Mouse (Mus musculus) lung, postnatal 10 days (tissue): ENCODE results near the gene Erbb2.
A peak's percentile ranks its signal among the peaks of the same experiment; 100 is the strongest.

ENCODE experiments used
- DNase-seq: peaks from one replicate; pipeline ENCODE4 v3.0.0; 2021

Gene Erbb2

DNA sequence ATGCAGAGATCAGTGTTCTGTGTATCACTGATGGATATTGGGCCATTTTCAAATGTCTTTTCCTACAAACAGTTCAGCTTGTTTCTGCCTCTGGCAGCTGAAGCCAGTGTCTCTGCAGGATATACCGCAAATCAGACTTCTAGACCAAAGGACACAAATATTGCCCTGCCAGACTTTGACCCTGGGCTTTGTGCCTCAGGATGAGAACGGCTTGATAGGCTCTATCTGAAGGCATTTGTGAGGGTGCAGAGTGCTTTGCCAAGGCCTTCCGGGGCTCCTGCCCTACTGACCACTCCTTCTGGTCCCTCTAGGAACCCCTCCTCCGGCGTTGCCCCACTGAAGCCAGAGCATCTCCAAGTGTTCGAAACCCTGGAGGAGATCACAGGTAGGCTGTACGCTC, 14.3 kb downstream of the Erbb2 start:
- DNase-seq: no peak

DNA sequence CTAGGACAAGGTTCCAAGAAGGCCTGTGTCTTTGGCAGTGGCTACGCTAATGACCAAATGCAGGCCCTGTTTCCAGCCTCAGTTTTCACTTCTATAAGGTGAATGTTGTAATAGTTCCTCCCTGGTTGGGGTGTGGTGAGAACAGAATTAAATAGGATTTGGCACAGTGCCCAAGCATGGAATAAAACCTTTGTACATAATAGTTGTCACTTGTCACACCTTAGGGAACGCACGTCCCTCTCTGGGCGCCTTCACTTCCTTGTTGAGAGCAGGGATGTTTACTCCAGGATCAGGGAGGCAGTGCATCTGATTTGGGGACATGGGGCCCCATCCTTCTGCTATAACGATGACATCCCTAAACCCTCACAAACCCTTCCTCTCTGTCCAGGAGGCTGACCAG, 16.2 kb downstream of the Erbb2 start:
- no peak for DNase-seq

DNA sequence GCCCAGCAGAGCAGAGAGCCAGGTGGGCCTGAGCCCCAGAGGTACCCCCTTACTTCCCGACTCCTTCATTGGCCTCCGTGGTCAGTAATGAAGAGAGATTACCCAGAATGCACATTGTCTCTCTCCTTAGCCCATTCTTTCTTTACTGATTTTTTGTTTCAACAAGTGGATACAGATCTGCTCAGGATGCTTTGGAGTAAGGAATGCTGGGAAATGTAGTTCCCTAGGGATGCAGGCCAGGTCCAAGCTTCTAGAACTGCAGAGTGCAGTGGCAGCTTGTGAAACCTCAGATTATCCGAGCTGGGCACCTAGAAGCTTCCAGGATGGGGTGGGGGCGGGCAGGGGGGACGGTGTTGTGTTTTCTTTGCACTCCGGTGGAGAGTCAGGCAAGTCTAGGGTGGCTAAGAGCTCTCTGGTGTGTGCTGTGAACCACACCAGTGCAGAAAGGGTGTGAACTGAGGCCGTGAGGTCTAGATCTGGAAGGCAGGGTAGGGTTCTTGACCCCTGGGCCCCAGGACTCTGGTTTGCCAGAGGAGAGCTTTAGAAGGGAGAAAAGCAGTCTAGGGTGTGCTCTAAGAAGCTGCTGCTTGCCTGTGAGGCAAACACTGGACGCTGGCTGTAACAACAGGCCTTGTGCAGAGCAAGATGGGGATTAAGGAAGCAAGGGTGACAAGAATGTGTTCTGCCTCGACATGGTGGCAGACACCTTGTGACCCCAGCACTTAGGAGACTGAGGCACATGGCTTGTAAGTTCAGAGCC, 19.7 kb downstream of the Erbb2 start:
- no peak for DNase-seq

DNA sequence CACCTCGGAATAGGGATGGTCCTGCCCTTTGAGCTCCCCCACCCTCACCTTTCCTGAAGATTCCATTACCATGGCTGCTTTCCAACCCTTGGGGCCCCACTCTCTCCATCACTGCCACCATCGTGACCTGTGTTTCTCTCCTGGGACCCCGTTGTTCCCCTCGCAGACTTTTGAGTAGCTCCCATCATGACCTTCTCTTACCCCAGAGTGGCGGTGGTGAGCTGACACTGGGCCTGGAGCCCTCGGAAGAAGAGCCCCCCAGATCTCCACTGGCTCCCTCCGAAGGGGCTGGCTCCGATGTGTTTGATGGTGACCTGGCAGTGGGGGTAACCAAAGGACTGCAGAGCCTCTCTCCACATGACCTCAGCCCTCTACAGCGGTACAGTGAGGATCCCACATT, 23.5 kb downstream of the Erbb2 start:
- no peak for DNase-seq

DNA sequence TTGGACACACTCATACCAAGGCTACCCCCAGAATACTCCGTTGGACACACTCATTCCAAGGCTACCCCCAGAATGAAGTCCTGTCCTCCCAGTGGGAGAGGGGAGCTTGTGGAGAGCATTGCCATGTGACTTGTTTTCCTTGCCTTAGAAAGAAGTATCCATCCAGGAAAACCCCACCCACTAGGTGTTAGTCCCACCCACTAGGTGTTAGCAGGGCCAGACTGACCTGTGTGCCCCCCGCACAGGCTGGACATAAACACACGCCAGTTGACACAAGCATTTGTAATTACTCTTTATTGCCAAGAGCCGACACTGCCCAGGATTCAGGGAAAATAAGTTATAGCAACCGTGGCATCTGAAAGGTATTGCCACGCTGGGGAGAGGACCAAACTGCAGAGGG, 25.2 kb downstream of the Erbb2 start:
- DNase-seq: no peak

DNA sequence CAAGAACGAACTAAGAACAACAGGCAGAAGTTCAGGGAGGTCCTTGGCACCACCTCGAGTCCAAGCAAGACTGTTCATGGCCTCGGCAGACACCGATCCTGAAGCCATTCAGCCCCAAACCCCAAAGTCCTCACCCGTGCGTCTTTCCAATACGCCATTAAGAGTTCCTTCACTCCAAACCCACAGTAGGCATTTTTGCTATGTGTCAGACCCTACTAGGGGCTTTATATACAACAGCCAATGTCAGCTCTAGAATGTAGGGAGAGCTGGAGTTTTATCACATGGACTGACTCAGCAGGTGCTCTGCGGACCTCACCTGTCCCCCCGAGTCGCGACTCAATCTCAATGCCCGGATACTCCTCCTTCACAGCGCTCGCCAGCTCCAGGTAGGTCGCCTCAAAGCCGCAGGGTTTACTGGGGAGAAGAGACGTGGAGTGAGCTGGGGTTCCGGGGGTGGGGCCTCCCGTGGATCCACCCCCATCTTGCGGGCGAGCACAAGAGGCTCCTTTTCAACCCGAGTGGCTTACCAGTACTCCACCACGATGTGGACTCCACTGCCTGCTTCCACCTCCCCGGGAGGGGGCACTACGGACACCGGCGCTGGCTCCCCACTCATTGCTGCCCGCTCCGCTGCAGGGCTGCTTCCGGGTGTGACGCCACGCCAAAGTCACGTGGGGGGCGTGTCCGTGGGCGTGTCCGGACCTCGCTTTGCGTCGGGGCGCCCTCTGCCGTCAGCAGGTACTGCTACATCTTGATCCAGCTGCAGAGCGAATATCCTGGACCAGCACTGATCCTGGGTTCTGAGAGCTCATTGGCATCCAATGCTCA, 26.3 kb downstream of the Erbb2 start, which contains the start of gene Mien1:
TSS of gene Mien1 (minus strand) at position 661 of the 828 bp plus-strand sequence.
- peak; percentile 96 for DNase-seq

DNA sequence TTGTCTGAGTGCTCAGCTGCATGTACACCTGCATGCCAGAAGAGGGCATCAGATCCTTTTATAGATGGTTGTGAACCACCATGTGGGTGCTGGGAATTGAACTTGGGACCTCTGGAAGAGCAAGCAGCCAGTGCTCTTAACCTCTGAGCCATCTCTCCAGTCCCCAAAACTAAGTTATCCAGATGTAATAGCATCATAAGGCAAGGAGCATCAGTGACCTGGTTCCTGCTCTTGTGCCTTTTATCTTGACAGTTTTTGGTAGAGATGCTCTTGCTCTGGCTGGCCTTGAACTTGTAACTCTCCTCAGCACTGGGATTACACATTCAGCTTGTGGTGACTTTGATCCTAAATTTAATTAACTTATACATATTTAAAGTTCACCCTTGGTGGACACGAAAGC, 31.4 kb downstream of the Erbb2 start:
- no peak for DNase-seq

DNA sequence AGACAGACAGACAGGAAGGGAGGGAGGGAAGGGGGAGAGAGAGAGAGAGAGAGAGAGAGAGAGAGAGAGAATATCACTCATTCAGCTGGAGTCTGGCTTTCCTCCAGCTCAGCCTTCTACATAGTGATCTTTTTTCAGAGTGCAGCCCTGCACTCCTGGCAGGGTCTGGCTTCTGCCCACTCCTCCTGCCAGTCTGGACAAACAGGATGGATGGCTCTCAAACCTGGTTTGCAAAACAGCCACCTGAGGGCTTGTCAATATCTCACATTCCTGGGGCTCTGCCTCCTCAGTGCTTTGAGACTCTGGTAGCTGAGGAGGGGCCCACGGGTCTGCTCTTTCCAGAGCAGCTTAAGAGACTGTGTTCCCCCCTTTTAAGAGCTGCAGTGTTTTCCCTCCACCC, 33.0 kb downstream of the Erbb2 start:
- DNase-seq: peak; percentile 35

DNA sequence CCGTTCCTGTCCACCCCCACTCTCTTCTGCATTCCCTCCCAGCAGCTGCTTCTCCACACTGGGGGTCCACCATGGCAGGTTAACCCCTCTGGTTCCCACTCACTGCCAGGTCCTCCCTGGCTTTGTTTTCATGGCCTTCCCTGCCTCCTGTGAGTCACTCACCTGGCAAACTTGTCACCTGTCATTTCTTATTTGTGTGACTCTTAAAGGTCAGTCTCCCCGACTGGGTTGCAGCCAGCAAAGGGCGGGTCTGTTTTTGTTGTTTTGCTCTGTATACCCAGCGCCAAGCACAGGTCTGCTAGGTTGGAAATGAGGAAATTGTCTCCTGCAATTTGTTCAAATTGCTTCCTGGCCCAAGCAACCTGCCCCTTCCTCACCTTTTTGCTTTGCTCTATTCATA, 33.4 kb downstream of the Erbb2 start:
- DNase-seq: no peak

DNA sequence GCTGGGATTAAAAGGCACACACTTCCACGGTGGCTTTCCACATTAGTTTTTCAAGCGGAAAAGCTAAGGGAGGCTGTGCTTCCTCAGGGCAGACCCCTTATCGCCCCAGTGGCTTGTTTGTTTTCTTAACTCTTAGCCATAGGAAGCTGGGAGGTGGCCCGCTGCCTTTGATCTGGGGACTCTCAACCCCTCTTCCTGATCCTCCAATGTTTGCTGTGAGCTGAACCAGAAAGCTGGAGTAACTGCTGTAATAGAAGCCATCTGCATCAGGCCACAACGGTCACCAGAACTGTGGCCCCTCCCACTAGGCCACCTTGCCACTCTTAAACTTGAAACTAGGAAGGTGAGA, 33.9 kb downstream of the Erbb2 start, which contains the start of gene Grb7:
TSS of gene Grb7 (plus strand) at position 182 of the 349 bp plus-strand sequence.
- DNase-seq: no peak

DNA sequence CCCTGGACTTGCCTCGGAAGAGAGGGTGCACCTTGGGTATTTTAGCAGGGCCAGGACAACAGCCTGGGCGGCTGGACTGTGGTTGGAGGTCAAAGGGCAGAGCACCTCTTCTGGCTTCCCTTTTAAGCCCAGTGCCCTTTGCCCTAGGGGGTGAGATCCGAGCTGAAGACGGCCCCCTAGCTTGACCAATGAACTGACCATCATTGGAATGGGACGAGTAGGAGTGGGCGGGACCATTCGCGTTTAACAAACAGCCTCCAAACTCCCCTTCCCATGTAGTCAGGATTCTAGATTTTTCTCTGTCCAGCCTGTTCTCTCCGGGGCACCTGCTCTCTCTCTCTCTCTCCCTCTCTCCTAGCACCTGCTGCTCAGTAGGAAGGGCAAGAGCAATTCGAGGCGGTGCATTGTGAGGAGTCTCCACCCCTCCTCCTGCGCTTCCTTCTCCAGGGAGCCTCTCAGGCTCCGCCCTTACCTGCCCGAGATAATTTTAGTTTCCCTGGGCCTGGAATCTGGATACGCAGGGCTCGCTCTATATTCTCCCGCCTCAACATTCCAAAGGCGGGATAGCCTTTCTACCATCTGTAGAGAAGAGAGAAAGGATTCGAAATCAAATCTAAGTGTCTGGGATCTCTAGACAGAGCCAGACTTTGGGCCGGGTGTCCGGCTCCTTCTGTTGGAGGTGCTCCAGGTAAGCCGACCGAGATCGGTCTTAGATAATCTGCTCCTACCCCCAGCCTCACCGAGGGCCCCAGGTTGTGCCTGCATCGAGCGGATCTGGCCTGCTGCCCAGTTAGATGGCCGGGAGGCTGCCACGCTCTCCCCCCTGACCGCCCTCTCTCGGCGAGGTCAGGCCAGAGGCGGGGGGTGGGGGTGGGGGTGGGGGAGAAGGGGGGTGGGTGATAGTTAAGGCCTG, 34.5 kb downstream of the Erbb2 start:
- DNase-seq: peak; percentile 71

DNA sequence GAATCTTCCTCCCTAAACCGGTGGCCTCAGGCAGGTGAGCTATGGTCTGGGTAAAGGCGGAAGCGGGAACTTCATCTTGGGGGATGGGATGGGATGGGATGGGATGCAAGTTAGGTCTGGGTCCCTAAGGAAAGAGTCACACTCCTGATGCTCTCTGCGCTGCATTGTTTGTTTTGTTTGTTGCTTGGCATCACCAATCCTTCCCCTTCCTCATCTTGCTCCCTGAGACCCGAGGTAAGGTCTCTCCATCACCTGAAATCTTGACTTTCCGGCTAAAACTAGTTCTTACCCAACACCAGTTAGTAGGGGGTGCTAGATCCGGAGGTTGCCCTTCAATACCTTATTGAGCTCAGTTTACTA, 35.2 kb downstream of the Erbb2 start:
- DNase-seq: no peak

DNA sequence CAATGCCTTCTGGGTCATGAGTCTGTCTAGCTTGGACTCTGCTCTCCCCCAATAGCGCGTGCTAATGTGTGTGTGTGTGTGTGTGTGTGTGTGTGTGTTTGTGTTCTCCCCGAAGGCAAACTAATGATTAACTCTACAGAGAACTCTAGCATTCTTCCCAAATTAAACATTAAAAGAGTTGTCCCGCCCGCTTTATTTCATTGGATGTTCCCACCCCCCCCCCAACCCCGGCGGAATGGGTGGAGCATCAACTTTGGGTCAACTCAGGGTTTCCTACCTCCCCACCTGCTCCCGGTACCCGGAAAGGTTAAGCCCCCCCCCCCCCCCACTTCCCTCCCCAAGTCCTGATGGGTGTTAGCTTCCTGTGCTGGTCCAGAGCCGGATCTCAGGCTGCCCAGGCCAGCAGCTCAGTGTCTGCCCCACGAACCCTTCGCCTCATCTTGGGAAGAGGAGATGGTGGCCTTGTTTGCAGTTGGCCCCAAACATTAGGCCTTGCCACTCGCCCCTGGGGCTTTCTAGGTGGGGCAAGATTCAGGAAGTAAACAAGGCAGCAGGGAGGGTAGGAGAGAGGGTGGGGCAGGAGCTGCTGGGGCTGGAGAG, 36.0 kb downstream of the Erbb2 start:
- DNase-seq: no peak

DNA sequence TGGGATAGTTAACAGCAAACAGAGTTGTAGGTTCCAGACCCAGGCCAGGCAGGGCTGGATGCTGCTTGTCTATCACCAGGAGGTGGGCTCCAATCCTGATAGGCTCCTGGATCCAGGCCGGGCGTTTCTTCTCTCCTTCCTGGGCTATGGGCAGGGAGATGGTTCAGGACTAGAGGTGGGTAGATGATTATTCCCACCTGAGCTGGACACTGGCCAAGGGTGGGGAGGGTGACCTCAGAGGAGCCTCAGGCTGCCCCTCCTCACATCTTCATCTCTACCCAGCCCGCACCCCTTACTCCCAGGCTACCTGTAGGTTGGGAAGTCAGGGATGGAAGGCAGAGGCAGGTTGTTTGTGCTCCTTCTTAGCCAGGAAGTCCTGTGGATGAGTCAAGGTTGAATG, 37.1 kb downstream of the Erbb2 start:
- DNase-seq: no peak

DNA sequence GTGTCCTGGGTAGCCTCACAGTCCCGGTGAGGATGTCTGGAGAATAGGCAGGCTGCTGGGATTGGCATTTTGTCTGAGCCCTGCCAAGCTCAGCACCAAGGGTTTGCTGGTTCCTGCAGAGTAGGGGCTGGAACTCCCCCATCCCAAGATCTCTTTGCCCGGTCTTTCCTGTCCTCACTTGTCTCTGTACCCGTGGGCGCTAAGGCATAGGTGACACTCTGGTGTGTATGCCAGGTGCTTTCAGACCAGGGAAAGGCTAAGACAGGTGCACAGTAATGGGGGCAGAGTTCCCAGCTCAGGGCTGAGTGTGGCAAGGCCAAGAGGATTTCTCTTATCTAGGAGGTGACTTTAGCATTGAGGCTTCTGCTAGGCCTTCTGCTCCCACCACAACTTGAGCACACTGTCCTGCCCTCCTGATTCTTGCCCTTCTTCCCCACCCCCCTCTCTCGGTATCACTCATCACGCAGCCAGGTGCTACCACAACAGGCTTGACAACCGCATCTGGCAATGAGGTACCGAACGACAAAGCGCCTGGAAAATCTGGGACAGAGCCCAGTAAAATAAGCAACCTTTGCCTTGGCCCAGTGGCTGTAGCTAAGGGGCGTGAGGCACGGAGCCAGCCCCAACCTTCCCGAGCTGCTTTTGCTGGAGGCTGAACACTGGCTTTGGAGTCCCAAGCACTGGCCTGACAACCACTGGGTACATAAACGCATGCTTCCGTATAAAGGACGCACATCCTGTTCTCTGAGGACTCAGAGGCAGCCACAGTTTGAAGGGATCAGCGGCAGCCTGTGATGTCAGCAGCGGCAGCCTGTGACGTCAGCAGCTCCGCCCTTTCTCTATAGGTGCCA, 37.9 kb downstream of the Erbb2 start:
- no peak for DNase-seq

DNA sequence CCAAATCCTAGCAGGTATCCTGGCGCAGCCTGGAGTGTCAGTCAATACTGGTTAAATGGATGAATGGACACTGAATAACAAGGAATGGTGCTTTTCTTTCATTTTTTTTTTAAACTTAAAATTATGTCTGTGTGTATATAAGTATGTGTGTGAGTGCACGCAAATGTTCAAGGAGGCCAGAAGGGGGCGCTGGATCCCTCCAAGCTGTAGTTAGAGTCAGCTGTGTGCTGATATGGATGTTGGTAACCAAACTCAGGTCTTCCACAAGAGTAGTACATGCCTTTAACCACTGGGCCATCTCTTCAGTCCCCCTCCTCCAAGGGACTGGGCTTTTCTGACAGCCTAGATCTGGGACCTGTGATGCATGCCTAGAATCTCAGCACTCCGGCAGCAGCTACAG, 43.2 kb downstream of the Erbb2 start:
- DNase-seq: no peak

DNA sequence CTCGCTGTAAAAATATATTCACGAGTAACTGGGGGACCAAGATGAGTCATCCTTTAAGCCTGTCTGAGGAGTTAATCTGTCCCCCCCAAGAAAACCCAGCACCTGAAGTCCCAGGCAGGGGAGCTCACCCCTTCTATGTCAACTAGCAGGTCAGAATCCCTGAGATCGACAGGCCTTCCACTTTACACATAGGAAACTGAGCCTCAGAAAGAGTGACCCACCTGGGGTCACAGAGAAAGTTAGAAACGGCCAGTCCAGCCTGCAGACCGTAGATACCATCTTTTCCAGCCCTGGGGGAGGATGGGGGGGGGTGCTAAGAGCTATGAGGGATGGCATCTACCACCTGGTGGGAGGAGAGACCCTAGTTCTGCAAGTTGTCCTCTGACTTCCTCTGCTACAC, 44.3 kb downstream of the Erbb2 start:
- DNase-seq: no peak

DNA sequence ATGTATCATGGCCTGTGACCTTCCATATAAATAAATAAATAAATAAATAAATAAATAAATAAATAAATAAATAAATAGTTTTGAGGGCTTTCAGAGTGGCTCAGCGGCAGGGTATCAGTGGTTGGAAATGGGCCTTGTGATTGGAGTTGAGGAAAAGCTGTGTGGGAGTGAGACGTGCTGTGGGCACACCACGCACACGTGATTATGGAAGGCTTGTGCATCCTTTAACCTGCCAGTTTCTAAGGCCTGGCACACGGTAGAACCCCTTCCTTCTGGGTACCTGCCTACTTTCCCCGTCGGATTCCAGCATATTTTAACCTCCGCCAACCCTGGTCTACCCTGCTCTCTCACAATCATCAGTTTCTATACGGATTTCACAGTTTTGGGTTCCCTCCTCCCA, 44.7 kb downstream of the Erbb2 start:
- no peak for DNase-seq

DNA sequence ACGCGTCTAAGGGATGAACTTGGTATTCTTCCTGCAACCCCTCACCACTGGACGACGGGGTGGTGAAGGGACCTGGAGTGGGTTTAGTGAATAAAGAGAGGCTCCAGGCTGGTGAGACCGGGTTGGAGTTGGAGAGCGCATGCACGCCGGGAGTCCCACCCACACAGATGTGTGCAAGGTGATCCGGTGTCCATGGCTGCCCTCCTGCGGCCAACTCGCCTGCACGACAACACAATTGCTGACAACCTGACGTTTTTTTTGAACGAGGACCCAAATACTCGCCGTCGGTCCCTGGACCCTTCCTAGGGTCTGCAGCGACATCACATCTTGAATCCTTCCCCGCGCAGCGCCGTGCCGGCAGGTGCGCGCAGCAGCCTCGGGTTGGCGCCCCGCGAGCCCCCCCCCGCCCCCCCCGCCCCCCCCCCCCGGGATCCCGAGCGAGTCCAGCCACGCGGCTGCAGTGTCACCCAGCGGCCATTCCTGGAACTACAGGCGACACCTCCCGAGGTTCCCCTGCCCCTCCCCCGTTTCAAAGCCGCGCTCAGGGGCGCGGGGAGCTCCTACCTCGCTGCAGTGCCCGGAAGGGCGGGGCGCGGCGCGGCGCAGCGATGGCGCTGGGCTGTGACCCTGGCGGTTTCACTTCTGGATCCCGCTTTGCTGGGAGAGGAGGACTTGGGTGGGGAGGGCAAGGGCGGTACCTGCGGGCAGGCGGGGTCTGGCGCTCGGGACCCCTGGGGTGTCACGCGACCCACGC, 45.3 kb downstream of the Erbb2 start:
- DNase-seq: peak; percentile 91

DNA sequence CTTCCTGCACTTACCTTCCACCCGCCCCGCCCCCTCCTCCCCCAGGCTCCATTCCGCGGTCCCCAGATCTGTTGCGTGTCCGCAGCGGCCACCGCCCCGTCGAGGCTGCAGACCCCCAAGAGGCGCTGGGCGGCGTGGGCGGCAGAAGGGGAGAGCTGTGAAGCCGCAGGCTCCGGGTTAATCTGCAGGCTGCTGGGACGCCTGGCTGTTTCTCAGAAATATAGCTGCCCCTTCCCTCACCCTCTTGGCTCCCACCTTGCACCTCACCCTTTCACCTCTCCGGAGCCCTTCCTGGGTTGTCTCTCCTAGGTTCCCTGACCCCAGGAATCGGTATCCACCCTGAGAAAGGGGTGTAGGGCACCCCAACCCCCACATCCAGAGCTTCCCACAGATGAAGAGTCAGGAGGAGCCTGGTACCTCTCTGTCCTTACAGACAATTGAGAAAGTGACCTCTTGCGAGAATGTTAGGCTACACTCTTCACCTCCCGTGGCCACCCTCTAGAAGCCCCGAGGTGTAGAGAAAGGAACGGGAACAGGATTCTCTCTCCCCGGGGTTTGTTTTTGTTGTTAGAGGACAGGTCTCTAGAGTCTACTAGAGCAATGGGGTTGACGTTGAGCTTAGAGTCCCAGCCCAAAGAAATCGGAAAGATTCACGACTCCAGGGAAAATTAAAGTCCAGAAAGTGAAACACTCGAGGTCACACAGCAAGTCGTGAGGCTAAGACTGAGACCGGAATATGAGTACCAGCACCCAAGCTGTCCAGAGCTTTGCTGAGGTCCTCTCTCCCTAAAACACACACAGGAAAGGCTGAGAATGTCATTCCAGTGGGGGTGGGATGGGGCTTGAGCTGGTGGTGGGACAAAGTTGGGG, 46.1 kb downstream of the Erbb2 start:
- DNase-seq: no peak
